Mouse (Mus musculus): ENCODE data around the gene Fam207a. TPM values are rescaled to one million over a fixed set of nuclear protein-coding genes. Genes with fewer than 3 reads are reported as not detected.

Gene Fam207a
- polyA plus RNA-seq, 1 experiment from 2014 or later = 32.7 TPM

- H3K36me3 ChIP-seq = no peaks in the 10 kb centered on the region
- no peak overlapping the region for H3K4me3 ChIP-seq
- H3K4me1 ChIP-seq = peaks cover 57% of the 10 kb centered on the region
- no peak overlapping the region for H3K27ac ChIP-seq
- no peak overlapping the region for H3K4me2 ChIP-seq
- WGBS (ENCODE audit: insufficient replicate concordance) = 70% methylated on average over 6 of the region's 6 CpGs
- H3K9me3 ChIP-seq (replicated peaks) = no peaks in the 10 kb centered on the region
- H3K27me3 ChIP-seq (replicated peaks) = no peaks in the 10 kb centered on the region
- H3K9ac ChIP-seq = no peak overlapping the region
- ATAC-seq = no peak
Observed at GRCm38 (mm10) chr10:77528634-77529033, 13.0 kb upstream of the Fam207a start.

GRCm38 (mm10) chr10:77526488-77526887 lies 10.9 kb upstream of the Fam207a start:
- no peak for ATAC-seq
- H3K9me3 ChIP-seq (replicated peaks) = no peaks in the 10 kb centered on the region
- no peak overlapping the region for H3K27ac ChIP-seq
- H3K4me1 ChIP-seq = peaks cover 55% of the 10 kb centered on the region
- 85% methylated on average over 2 of the region's 2 CpGs for WGBS (ENCODE audit: insufficient replicate concordance)
- no peak overlapping the region for H3K4me2 ChIP-seq
- H3K27me3 ChIP-seq (replicated peaks) = peaks cover 21% of the 10 kb centered on the region
- no peak overlapping the region for H3K4me3 ChIP-seq
- H3K9ac ChIP-seq = no peak overlapping the region
- no peaks in the 10 kb centered on the region for H3K36me3 ChIP-seq

- H3K36me3 ChIP-seq = no peaks in the 10 kb centered on the region
- no peak overlapping the region for H3K27ac ChIP-seq
- no peak overlapping the region for H3K4me3 ChIP-seq
- 22% methylated on average over 7 of the region's 7 CpGs for WGBS (ENCODE audit: insufficient replicate concordance)
- H3K27me3 ChIP-seq (replicated peaks) = peaks cover 24% of the 10 kb centered on the region
- no peak overlapping the region; the same call in 1 of the 2 replicates for H3K9ac ChIP-seq
- H3K4me1 ChIP-seq = peaks cover 28% of the 10 kb centered on the region
- no peak overlapping the region for H3K4me2 ChIP-seq
- ATAC-seq = no peak
- H3K9me3 ChIP-seq (replicated peaks) = no peaks in the 10 kb centered on the region
Observed at GRCm38 (mm10) chr10:77523321-77523720, 7.7 kb upstream of the Fam207a start.

DNA sequence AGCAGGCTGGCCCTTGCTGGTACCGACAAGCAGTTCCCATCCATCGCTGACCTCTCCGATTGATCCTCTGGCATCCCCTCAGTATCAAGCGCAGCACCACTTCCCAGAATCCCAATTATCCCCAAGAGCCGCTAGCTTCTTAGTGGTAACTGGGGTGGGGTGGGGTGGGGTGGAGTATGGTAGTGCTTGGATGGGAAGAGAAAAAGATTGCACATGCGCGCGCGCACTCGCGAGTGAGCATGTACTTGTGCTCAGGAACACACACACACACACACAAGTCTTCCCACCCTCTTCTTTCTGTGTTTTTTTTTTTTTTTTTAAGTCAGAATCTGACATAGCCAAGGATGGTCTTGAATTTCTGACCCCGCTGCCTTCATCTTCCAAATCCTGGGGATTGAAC lies 7.2 kb upstream of the Fam207a start:
- peaks cover 24% of the 10 kb centered on the region for H3K27me3 ChIP-seq (replicated peaks)
- H3K9ac ChIP-seq = no peak overlapping the region
- peak overlapping the region; percentile 17 for H3K4me3 ChIP-seq
- no peak for ATAC-seq
- no peaks in the 10 kb centered on the region for H3K9me3 ChIP-seq (replicated peaks)
- peak overlapping the region; percentile 60 for H3K4me2 ChIP-seq
- WGBS (ENCODE audit: insufficient replicate concordance) = 49% methylated on average over 12 of the region's 12 CpGs
- H3K36me3 ChIP-seq = no peaks in the 10 kb centered on the region
- H3K4me1 ChIP-seq = peaks cover 27% of the 10 kb centered on the region
- H3K27ac ChIP-seq = no peak overlapping the region

DNA sequence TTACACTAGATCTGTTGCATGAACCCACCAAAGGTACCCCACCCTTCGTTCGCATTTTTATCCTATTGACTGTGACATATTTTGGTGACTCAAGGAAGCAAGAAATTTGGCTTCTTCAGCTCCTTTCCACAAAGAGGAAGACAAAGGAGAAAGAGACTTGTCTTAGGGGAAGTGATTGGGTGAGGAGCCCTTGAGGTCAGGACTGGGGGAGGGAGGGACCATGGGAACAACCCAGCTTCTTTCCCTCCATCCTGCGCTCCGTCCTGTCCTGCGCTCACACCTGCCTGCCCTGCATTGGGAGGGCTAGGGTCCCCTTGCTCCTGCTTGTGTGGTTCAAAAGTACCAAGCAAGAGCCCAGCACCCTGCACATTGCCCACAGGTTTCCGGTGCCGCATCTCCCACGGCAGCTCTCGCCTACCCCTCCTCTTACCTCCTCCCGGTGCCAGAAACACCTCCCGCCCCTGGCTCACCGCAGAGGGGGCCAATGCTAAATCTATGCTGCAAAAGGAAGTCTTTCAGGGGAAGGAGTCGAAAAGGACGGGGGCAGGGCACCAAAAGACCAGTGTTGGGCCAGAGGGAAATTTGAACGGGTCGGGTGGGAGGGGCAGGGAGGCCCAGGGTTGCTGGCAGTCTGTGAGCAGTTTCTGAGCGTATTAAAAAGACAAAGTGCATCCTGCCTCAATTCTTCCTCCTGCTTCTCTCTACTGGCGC lies 6.6 kb upstream of the Fam207a start:
- no peak overlapping the region for H3K27ac ChIP-seq
- H3K9me3 ChIP-seq (replicated peaks) = no peaks in the 10 kb centered on the region
- peak overlapping the region; percentile 60 for H3K4me2 ChIP-seq
- H3K27me3 ChIP-seq (replicated peaks) = peaks cover 24% of the 10 kb centered on the region
- H3K36me3 ChIP-seq = no peaks in the 10 kb centered on the region
- H3K4me1 ChIP-seq = peaks cover 30% of the 10 kb centered on the region
- peak overlapping the region; percentile 17 for H3K4me3 ChIP-seq
- peak; percentile 27; the same call in 1 of the 2 replicates for ATAC-seq
- 10% methylated on average over 18 of the region's 18 CpGs for WGBS (ENCODE audit: insufficient replicate concordance)
- H3K9ac ChIP-seq = 0 out of 2 replicates have a peak overlapping the region, but pooled peaks have one; percentile 6

DNA sequence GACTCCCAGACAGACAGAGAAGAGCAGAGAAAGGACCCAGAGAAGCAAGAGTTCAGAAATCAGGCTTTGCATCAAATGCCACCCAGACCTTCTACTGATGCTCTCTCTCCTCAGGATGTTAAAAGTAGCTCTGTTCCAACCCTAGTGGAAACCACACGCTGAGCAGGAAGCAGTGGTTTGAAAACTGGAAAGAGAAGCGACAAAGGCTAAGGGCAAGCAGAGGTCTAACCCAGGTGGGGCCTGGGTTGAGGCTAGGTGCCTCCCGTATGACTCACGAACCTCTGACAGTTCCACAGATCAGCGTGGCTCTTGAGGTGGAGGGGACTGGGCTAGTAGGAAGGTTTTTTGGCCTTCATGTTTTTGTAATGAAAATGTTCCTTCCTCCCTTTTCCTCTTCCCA lies 4.9 kb upstream of the Fam207a start:
- no peaks in the 10 kb centered on the region for H3K9me3 ChIP-seq (replicated peaks)
- H3K9ac ChIP-seq = no peak overlapping the region
- H3K27me3 ChIP-seq (replicated peaks) = peaks cover 24% of the 10 kb centered on the region
- ATAC-seq = no peak
- no peak overlapping the region for H3K4me2 ChIP-seq
- H3K27ac ChIP-seq = no peak overlapping the region
- no peak overlapping the region for H3K4me3 ChIP-seq
- H3K36me3 ChIP-seq = no peaks in the 10 kb centered on the region
- WGBS (ENCODE audit: insufficient replicate concordance) = 61% methylated on average over 5 of the region's 5 CpGs
- peaks cover 43% of the 10 kb centered on the region for H3K4me1 ChIP-seq

- no peaks in the 10 kb centered on the region for H3K9me3 ChIP-seq (replicated peaks)
- 44% methylated on average over 3 of the region's 3 CpGs for WGBS (ENCODE audit: insufficient replicate concordance)
- H3K4me1 ChIP-seq = peaks cover 51% of the 10 kb centered on the region
- H3K27ac ChIP-seq = no peak overlapping the region
- no peak overlapping the region for H3K4me3 ChIP-seq
- ATAC-seq = no peak
- H3K4me2 ChIP-seq = no peak overlapping the region
- peaks cover 4% of the 10 kb centered on the region for H3K36me3 ChIP-seq
- peaks cover 24% of the 10 kb centered on the region for H3K27me3 ChIP-seq (replicated peaks)
- H3K9ac ChIP-seq = no peak overlapping the region
Observed at GRCm38 (mm10) chr10:77519191-77519590, 3.6 kb upstream of the Fam207a start.

DNA sequence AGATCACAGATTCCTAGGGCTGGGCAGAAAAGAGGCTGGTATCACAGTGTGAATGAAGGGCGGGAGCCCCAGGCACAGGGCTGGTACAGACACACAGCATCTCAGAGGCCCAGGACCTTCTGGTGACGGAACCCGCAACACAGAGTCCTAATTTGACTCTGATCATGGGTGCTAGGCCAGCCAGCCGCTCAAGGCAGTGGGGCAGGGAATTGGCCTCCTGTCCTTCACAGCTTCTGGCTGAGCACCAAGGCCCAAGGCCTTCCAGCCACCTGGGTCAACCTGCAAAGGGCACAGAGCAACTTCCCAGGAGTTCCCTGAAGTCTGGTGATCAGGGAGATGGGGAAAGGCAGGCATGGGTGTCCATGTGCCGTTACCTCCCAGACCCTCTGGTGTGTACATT lies 2.2 kb upstream of the Fam207a start:
- ATAC-seq = no peak
- Histone ChIP-seq H3K4me2 (no peak overlapping the region), H3K27me3 (replicated peaks) (peaks cover 16% of the 10 kb centered on the region), H3K4me3 (no peak overlapping the region), H3K9me3 (replicated peaks) (no peaks in the 10 kb centered on the region), H3K4me1 (peaks cover 40% of the 10 kb centered on the region), H3K36me3 (peaks cover 17% of the 10 kb centered on the region), H3K27ac (no peak overlapping the region), H3K9ac (no peak overlapping the region)
- 87% methylated on average over 5 of the region's 5 CpGs for WGBS (ENCODE audit: insufficient replicate concordance)

DNA sequence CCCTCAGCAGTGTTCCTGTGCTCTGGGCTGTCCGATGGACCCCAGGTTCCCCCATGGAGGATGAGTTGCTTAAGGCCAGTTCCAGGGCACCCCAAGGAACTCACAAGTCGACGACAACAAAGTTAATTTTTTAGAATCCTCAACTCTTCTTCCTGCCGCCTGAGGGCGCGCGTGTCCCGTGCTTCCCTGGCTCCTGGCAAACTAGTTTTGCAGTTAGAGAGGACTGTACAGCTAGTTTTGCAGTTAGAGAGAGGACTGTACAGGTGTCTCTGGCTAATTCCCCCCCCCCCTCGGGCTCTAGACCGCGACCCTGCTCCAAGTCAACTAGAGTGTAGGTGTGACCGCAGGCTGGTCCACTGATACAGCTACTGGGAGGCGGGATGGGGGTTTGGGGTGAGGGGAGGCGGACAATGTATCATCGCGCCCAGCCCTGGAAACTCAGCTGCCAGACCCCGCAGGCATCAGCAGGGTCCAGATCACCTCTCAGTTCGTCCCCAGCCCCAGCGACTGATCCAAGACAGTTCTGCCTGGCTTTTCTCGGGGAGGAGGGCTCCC lies 1.6 kb upstream of the Fam207a start:
- WGBS (ENCODE audit: insufficient replicate concordance) = 24% methylated on average over 20 of the region's 20 CpGs
- peak overlapping the region; percentile 85 for H3K27ac ChIP-seq
- ATAC-seq = no peak
- peak overlapping the region; percentile 82 for H3K4me2 ChIP-seq
- peaks cover 10% of the 10 kb centered on the region for H3K27me3 ChIP-seq (replicated peaks)
- H3K9me3 ChIP-seq (replicated peaks) = no peaks in the 10 kb centered on the region
- H3K4me3 ChIP-seq = no peak overlapping the region
- H3K9ac ChIP-seq = peak overlapping the region; percentile 37; the same call in 1 of the 2 replicates
- peaks cover 34% of the 10 kb centered on the region for H3K4me1 ChIP-seq
- peaks cover 23% of the 10 kb centered on the region for H3K36me3 ChIP-seq

DNA sequence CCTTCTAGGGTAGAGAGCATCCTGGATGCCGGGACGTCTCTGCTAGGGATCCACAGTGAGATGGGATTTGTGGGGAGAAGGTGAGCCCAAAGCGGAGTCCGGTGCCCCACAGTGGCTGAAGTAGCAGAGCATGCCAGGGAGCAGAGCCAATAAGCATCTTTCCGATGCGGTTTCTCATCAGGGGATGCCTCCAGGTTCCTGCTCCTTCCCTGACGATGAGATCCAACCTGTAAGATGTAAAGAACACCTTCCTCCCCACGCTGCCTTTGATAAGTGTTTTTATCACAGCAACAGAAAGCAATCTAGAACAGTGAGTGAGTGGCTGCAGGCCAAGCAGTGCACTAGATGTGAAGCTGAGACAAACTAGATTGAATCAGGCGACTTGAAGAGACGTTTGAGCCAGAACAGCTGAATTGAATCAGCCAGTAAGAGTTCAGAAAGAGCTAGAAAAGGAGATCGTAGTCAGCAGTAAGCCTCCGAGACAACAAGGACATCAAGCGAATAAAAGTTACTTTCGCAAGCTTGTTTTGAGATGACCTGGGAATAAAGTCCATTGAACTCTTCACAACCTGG lies 880 bp upstream of the Fam207a start:
- no peak for ATAC-seq
- H3K4me3 ChIP-seq = peak overlapping the region; percentile 80
- H3K27ac ChIP-seq = peak overlapping the region; percentile 85
- H3K27me3 ChIP-seq (replicated peaks) = peaks cover 3% of the 10 kb centered on the region
- H3K9ac ChIP-seq = peak overlapping the region; percentile 81
- WGBS (ENCODE audit: insufficient replicate concordance) = 45% methylated on average over 14 of the region's 14 CpGs
- H3K4me1 ChIP-seq = peaks cover 36% of the 10 kb centered on the region
- peak overlapping the region; percentile 82 for H3K4me2 ChIP-seq
- H3K36me3 ChIP-seq = peaks cover 30% of the 10 kb centered on the region
- no peaks in the 10 kb centered on the region for H3K9me3 ChIP-seq (replicated peaks)

DNA sequence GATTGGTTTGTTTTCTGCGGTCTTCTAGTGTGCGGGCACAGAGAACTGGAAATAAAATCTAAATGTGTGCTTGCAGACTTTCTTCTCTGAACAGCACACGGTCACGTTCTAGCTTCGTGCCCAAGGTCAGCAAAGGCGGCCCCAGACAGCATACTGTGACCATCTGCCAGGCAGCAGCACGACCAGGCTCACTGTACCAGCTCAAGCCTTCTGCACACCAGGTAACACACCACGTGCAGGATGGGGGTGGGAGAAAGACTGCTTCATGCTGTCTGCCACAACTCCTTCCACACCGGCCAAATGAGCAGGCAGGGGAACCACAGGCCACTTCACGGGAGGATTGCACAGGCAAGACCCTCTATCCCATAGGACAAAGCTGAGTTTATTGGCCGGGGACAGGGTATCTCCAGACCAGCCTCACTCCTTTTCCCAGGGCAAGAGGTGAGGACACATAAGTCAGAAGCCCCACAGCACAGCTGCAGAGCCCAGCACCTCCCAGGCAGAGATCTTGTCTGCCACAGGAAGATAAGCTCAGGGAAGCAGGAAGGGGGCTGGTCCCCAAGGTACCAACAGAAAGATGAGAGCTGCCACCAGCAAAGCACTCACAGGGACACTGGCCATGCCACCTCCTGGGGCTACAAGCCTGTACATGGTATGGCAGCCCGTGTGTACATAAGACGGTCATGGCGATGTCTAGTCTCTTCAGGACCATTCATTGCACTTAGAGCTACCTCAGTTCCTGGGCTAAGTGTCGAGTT lies 5.2 kb downstream of the Fam207a start:
- Histone ChIP-seq H3K9ac (peak overlapping the region; percentile 39; the same call in 1 of the 2 replicates), H3K4me3 (no peak overlapping the region), H3K4me2 (peak overlapping the region; percentile 11; the same call in 1 of the 2 replicates), H3K27ac (peak overlapping the region; percentile 65), H3K36me3 (peaks cover 90% of the 10 kb centered on the region), H3K27me3 (replicated peaks) (no peaks in the 10 kb centered on the region), H3K9me3 (replicated peaks) (no peaks in the 10 kb centered on the region), H3K4me1 (peaks cover 44% of the 10 kb centered on the region)
- ATAC-seq = peak; percentile 17
- WGBS (ENCODE audit: insufficient replicate concordance) = 73% methylated on average over 15 of the region's 15 CpGs
